Mouse (Mus musculus) midbrain, embryonic 16.5 days (tissue): ENCODE measurements around the gene Syngr3. TPM values are rescaled to one million over a fixed set of nuclear protein-coding genes. Genes with fewer than 3 reads are reported as not detected.

Source experiments
- ATAC-seq: fragments of 200-750 bp; cut with Nextera tagmentation; 2 replicates; pipeline ENCODE4 v1.8.0; 2017; ENCODE audit warnings: moderate TSS enrichment
- H3K27ac ChIP-seq: fragments of 300-500 bp; sonication (generic); 2 replicates; pipeline ENCODE4 v1.5.1; 2014; ENCODE audit warnings: mild to moderate bottlenecking, low read length, mixed read lengths
- H3K27me3 ChIP-seq: fragments of 300-500 bp; sonication (generic); 2 replicates; pipeline ENCODE4 v1.6.1; 2014; ENCODE audit warnings: low read depth, low read length, mixed read lengths; ENCODE audit not compliant: control insufficient read depth, insufficient read depth
- H3K36me3 ChIP-seq: fragments of 300-500 bp; sonication (generic); 2 replicates; pipeline ENCODE4 v1.6.1; 2014; ENCODE audit warnings: mild to moderate bottlenecking, low read length, moderate library complexity, mixed read lengths; ENCODE audit not compliant: control insufficient read depth, insufficient read depth
- H3K4me1 ChIP-seq: fragments of 300-500 bp; sonication (generic); 2 replicates; pipeline ENCODE4 v1.6.1; 2014; ENCODE audit warnings: mild to moderate bottlenecking, low read length, mixed read lengths; ENCODE audit not compliant: control insufficient read depth, insufficient read depth
- H3K4me2 ChIP-seq: fragments of 300-500 bp; sonication (generic); 2 replicates; pipeline ENCODE4 v1.6.1; 2014; ENCODE audit warnings: mild to moderate bottlenecking, low read length, mixed read lengths
- H3K4me3 ChIP-seq: fragments of 300-500 bp; sonication (generic); 2 replicates; pipeline ENCODE4 v1.5.1; 2014; ENCODE audit warnings: low read depth, mild to moderate bottlenecking, low read length, moderate library complexity, mixed read lengths
- H3K9ac ChIP-seq: fragments of 300-500 bp; sonication (generic); 2 replicates; pipeline ENCODE4 v1.6.1; 2014; ENCODE audit warnings: low read depth, low read length, mixed read lengths
- H3K9me3 ChIP-seq: fragments of 300-500 bp; sonication (generic); replicated peaks from 2 replicates; pipeline ENCODE4 v1.6.1; 2014; ENCODE audit warnings: mild to moderate bottlenecking, low read length, mixed read lengths; ENCODE audit not compliant: control insufficient read depth, poor library complexity, severe bottlenecking
- WGBS: fragments of 180-500 bp; shearing (Covaris S2); extraction: QIAGEN DNeasy Blood & Tissue Kit; methylation state at CpG from one replicate; pipeline ENCODE4 v1.1.7; 2014; 5-methylcytosine and 5-hydroxymethylcytosine counted together
- polyA plus RNA-seq: library from polyadenylated mRNA; unstranded; fragments of >200 nt; fragmentation: Nextera tagmentation; extraction: Ambion mirVana; gene quantifications from 2 replicates; pipeline ENCODE4 v1.2.1, GENCODE M21; 2015

The Syngr3 gene
- polyA plus RNA-seq, 1 experiment from 2014 or later: 303 TPM

DNA sequence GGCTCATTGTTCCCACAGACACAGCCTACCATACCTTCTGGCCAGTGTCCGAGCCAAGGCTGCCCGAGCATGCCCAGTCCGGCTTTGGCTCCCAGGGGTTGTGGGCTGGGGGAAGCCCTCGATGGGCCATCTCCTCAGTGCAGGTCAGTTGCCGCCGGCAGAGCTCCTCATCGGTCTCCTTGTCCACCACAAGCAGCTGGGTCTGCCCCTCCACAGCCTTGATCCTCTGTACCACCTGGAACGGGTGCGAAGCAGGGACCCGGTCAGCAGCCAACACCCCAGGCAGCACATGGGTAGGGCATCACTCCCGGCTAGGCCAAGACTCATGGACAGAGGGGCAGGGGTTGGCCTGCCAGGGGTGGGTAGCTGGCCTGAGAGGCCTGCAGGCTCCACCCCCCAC, 42.3 kb downstream of the Syngr3 start:
- H3K4me2 ChIP-seq: no peak overlapping the region
- H3K36me3 ChIP-seq: no peaks in the 10 kb centered on the region
- no peak overlapping the region for H3K27ac ChIP-seq
- ATAC-seq: no peak
- no peaks in the 10 kb centered on the region for H3K9me3 ChIP-seq
- H3K4me1 ChIP-seq: peaks cover 6% of the 10 kb centered on the region
- H3K27me3 ChIP-seq: peaks cover 4% of the 10 kb centered on the region; the same call in 1 of the 2 replicates
- 84% methylated on average over 11 of the region's 11 CpGs for WGBS
- H3K4me3 ChIP-seq: no peak overlapping the region
- H3K9ac ChIP-seq: no peak overlapping the region

DNA sequence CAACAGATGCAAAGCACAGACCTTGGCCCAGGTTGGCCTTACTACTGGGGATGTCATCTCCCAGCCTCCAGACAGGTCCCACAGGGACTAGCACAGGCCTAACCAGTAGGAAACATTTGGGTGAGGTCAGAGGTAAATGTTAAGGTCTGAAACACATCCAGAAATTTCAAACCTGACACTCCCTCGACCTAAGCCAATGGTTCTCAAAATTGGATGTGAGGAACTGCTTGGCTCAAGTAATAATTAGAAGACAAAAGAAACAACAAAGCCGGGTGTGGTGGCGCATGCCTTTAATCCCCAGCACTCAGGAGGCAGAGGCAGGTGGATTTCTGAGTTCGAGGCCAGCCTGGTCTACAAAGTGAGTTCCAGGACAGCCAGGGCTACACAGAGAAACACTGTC, 43.4 kb downstream of the Syngr3 start:
- no peak overlapping the region for H3K4me2 ChIP-seq
- H3K4me3 ChIP-seq: no peak overlapping the region
- no peaks in the 10 kb centered on the region for H3K9me3 ChIP-seq
- H3K9ac ChIP-seq: no peak overlapping the region
- no peak overlapping the region for H3K27ac ChIP-seq
- no peaks in the 10 kb centered on the region for H3K36me3 ChIP-seq
- 0 out of 2 replicates have a peak, but pooled peaks cover 4% of the 10 kb centered on the region for H3K27me3 ChIP-seq
- 86% methylated on average over 4 of the region's 4 CpGs for WGBS
- H3K4me1 ChIP-seq: peaks cover 6% of the 10 kb centered on the region
- ATAC-seq: no peak

DNA sequence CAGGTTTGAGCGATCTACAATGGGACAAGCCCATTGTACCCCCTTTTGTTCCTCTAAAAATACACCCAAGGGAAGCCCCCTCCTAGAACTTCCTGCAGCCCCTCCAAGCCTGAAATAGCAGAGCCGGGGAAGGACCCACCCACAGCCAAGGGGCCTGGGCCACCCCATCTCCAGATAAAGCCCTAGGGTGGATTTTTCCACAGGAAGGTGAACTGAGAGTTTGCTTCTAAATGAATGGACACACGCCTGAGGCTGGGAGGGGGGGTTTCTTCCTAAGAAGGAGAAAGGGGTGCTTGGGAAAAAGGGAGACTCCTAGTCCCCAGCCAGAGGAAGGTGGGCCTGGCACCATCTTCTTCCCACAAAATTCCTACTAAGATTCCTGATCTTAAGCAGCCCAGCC, 43.8 kb downstream of the Syngr3 start:
- Histone ChIP-seq H3K27ac (no peak overlapping the region; the same call in 1 of the 2 replicates), H3K4me2 (no peak overlapping the region), H3K4me1 (peaks cover 6% of the 10 kb centered on the region), H3K27me3 (0 out of 2 replicates have a peak, but pooled peaks cover under 1% of the 10 kb centered on the region), H3K4me3 (no peak overlapping the region), H3K36me3 (no peaks in the 10 kb centered on the region), H3K9me3 (no peaks in the 10 kb centered on the region), H3K9ac (no peak overlapping the region)
- no peak for ATAC-seq
- 86% methylated on average over 3 of the region's 3 CpGs for WGBS

DNA sequence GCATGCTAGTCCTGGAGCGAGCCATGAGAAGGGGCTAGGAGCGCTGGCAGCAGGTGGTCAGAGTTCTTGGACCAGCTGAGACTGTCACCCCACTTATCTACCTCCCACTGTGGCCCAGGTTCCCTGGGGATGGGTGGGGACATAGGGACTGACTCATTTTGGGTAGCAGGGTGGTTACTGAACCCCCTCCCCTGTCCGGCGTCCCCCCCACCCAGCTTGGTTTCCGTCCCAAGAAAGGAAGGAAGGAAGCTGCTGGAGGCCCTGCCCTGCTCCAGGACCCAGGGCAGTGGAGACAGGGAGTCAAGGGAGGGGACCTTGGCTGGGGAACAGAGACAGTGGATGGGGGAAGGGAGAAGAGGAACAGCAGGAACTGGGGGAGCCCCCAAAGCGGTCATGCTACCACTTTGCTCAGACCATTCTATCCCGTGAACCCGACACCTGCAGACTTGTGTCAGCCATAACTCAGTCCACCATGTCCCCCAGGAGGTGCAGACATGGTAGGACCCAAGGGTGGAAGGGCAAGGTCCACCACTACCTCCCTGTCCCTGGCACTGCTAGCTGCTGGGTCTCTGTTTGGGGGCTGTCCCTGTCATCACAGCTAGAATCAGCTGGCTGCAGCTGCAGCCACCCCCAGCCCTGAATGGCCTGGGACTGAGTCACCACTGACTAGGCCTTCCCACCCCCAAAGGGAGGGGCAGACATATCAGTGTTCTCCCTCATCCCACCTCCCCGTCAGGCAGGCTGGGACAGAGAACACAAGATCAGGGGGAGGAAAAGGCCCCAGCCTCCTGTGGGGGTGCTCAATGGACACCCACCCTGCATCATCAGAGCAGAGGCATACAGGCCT, 44.7 kb downstream of the Syngr3 start:
- H3K4me2 ChIP-seq: no peak overlapping the region

DNA sequence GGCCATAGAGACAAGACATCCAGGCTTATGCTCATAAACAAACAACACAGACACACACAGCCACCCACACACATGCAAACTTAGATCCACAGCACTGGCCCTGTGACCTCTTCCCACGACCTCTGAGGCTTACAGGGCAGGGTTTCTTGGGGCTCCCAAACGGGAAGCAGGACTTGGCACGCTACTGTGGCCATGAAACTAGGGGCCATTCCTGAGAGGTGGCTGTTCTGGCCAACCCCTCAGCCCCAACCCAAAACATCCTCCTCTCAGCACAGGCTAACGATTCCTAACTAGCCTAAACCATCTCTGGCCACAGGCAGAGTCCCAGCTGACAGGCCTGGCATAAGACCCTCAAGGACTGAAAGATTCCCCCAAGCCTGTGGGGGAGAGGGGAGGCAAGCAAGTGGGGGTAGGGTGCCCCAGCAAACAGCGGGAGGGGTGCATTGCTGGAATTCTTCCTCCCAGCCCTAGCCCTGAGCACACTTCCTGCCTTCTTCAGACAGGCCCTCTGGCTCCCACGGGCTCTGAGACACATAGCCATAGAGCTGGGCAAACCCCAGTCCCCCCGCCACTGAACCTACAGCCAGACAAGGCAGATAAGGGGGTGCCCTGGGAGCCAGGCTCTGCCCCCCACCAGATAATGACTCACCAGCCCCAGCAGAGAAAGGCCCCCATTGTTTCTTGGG, 45.6 kb downstream of the Syngr3 start:
- no peak for ATAC-seq
- 0 out of 2 replicates have a peak, but pooled peaks cover 6% of the 10 kb centered on the region for H3K36me3 ChIP-seq
- no peaks in the 10 kb centered on the region for H3K27me3 ChIP-seq
- peak overlapping the region; percentile 36 for H3K27ac ChIP-seq
- H3K9ac ChIP-seq: 0 out of 2 replicates have a peak overlapping the region, but pooled peaks have one; percentile 7
- no peaks in the 10 kb centered on the region for H3K9me3 ChIP-seq
- no peak overlapping the region for H3K4me3 ChIP-seq
- no peak overlapping the region for H3K4me2 ChIP-seq
- H3K4me1 ChIP-seq: no peaks in the 10 kb centered on the region; the same call in 1 of the 2 replicates
- WGBS: 49% methylated on average over 6 of the region's 7 CpGs

More for the DNA sequence above, 44.7 kb downstream of the Syngr3 start:
- ATAC-seq: no peak
- Histone ChIP-seq H3K27ac (peak overlapping the region; percentile 47), H3K9ac (no peak overlapping the region; the same call in 1 of the 2 replicates), H3K4me3 (no peak overlapping the region), H3K4me1 (no peaks in the 10 kb centered on the region; the same call in 1 of the 2 replicates), H3K9me3 (no peaks in the 10 kb centered on the region), H3K36me3 (0 out of 2 replicates have a peak, but pooled peaks cover under 1% of the 10 kb centered on the region), H3K27me3 (no peaks in the 10 kb centered on the region)
- WGBS: 81% methylated on average over 9 of the region's 9 CpGs

DNA sequence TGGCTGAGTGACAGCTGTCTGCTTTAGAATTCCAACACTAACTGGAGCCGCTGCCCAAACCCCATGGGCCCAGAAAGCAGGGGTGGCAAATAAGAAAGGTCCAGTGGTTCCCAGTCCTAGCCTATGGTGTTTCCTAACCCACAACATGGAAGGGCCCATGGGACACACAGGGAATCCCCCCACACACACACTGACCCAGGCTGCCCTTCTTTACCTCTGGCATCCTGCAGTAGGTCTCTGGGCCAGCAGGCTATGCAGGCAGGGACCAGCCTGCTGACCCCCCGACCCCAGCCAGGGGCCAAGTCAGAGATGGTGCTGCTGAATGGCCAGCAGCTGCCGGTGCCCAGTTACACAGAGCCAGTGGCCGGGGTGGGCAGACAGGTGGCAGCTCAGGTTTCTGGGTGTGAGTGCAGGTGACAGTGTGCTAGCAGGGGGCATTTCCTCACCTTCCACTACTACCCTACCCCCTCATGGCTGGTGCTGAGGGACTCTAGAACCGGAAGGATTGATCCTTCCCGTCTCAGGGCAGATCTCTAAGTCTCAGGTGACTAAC, 46.9 kb downstream of the Syngr3 start:
- Histone ChIP-seq H3K27me3 (no peaks in the 10 kb centered on the region), H3K9ac (no peak overlapping the region), H3K4me2 (no peak overlapping the region), H3K4me3 (no peak overlapping the region), H3K9me3 (no peaks in the 10 kb centered on the region), H3K36me3 (0 out of 2 replicates have a peak, but pooled peaks cover 8% of the 10 kb centered on the region), H3K27ac (no peak overlapping the region), H3K4me1 (no peaks in the 10 kb centered on the region)
- no peak for ATAC-seq
- WGBS: 77% methylated on average over 6 of the region's 6 CpGs

DNA sequence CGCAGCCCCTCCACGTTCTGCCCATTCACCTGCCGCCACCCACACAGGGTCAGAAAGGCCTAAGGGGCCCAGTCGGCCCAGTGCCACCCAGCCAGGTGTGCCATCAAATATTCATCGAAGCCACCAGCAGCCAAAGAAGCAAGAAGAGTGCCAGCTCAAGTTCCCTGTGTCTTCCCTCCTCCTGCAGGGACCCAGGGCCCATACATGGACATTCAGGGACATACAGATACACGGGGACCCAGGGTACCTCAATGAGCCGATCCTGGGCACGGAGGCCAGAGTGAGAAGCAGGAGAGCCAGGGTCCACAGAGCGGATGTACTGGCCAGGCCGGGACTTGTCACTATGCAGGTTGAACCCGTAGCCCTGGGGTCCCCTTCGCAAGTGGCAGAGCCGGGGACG, 47.8 kb downstream of the Syngr3 start:
- Histone ChIP-seq H3K4me1 (no peaks in the 10 kb centered on the region), H3K27ac (no peak overlapping the region), H3K9me3 (no peaks in the 10 kb centered on the region), H3K9ac (no peak overlapping the region), H3K4me3 (no peak overlapping the region), H3K4me2 (no peak overlapping the region), H3K27me3 (no peaks in the 10 kb centered on the region), H3K36me3 (0 out of 2 replicates have a peak, but pooled peaks cover 8% of the 10 kb centered on the region)
- ATAC-seq: no peak
- WGBS: 95% methylated on average over 14 of the region's 14 CpGs

DNA sequence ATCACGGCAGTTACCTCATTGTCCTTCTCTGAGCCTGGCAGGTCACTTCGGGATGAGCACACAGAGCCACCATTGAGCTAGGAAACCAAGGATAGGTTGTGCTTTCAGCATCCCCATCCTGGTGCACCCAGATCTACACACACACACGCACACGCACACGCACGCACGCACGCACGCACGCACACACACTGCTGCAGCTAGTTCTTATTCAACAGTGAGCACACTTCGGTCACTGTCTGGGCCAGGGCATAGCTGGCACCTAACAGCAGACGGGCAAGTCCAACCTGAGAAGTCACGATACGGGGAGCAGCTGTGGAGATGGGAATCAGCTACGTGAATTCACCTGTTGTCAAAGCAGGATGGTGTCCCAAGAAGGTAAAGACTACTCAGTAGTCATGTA, 49.2 kb downstream of the Syngr3 start:
- Histone ChIP-seq H3K4me3 (no peak overlapping the region), H3K36me3 (0 out of 2 replicates have a peak, but pooled peaks cover 8% of the 10 kb centered on the region), H3K4me2 (no peak overlapping the region), H3K27ac (no peak overlapping the region), H3K4me1 (no peaks in the 10 kb centered on the region), H3K9me3 (no peaks in the 10 kb centered on the region), H3K9ac (no peak overlapping the region), H3K27me3 (no peaks in the 10 kb centered on the region)
- WGBS: 94% methylated on average over 15 of the region's 15 CpGs
- ATAC-seq: no peak
